Mouse (Mus musculus): ENCODE data around the gene Mr1.

DNA sequence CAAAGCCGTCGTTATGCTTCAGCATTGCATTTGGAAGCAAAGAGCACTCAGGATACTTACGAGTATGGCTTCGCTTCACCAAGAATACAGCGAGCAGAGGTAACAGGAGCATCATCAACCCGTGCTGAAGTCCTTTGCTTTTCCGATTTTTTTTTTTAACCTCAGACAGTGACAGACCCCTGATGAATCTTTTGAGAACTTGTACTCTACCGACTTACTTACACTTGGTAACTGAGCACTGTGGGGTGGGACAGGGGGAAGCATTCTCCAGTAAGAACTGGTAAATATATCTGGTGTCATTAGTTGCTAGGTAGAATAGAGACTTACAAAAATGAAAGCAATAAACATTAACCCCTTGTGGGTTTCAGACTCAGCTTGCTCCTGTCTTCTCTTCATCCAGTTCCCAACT is at the start of gene Mr1:
- TF ChIP-seq CTCF (IDR thresholded peaks at IDR 0.05; ENCODE audit: borderline replicate concordance, extremely low read depth, insufficient read depth, insufficient read length), result no peak
- no peak for TF ChIP-seq POLR2A (IDR thresholded peaks at IDR 0.05; ENCODE audit: borderline replicate concordance, extremely low read depth, insufficient read depth, insufficient read length, poor library complexity, severe bottlenecking)
